Mouse (Mus musculus): ENCODE measurements around the gene Klf15. TPM values are rescaled to one million over a fixed set of nuclear protein-coding genes. Genes with fewer than 3 reads are reported as not detected.

The Klf15 gene
- total RNA-seq, 2 experiments from 2014 or later = 26.2 to 41.7 TPM

- DNase-seq = no peak
Measured at GRCm38 (mm10) chr6:90465028-90465640, 2.8 kb downstream of the Klf15 start.

GRCm38 (mm10) chr6:90466079-90466478 lies 3.7 kb downstream of the Klf15 start:
- no peak for DNase-seq

- no peak for DNase-seq
Measured at GRCm38 (mm10) chr6:90466847-90467410, 4.6 kb downstream of the Klf15 start.

GRCm38 (mm10) chr6:90468216-90468615 lies 5.8 kb downstream of the Klf15 start:
- DNase-seq = no peak

- no peak for DNase-seq
Measured at GRCm38 (mm10) chr6:90469041-90469440, 6.7 kb downstream of the Klf15 start.

GRCm38 (mm10) chr6:90470255-90470654 lies 7.9 kb downstream of the Klf15 start:
- no peak for DNase-seq

GRCm38 (mm10) chr6:90470947-90471541 lies 8.7 kb downstream of the Klf15 start:
- peak; percentile 74 to 76 for DNase-seq

GRCm38 (mm10) chr6:90472079-90472478 lies 9.7 kb downstream of the Klf15 start:
- no peak for DNase-seq

- no peak for DNase-seq
Measured at GRCm38 (mm10) chr6:90472697-90473096, 10.3 kb downstream of the Klf15 start.

- DNase-seq = no peak
Measured at GRCm38 (mm10) chr6:90473630-90474360, 11.4 kb downstream of the Klf15 start.

- DNase-seq = no peak
Measured at GRCm38 (mm10) chr6:90474361-90474750, 12.0 kb downstream of the Klf15 start.

GRCm38 (mm10) chr6:90475176-90475853 lies 12.9 kb downstream of the Klf15 start:
- DNase-seq = no peak

GRCm38 (mm10) chr6:90475854-90476212 lies 13.5 kb downstream of the Klf15 start:
- DNase-seq = no peak

- DNase-seq = no peak
Measured at GRCm38 (mm10) chr6:90476941-90477518, 14.7 kb downstream of the Klf15 start.

GRCm38 (mm10) chr6:90484249-90484648 lies 21.9 kb downstream of the Klf15 start:
- DNase-seq = no peak

GRCm38 (mm10) chr6:90484876-90485275 lies 22.5 kb downstream of the Klf15 start:
- no peak for DNase-seq

- no peak for DNase-seq
Measured at GRCm38 (mm10) chr6:90486176-90486921, 24.0 kb downstream of the Klf15 start, which contains the start of gene Aldh1l1. Gene Aldh1l1, plus strand, starts transcription at chr6:90486427.

GRCm38 (mm10) chr6:90487531-90487930 lies 25.2 kb downstream of the Klf15 start:
- DNase-seq = no peak

GRCm38 (mm10) chr6:90489532-90489931 lies 27.2 kb downstream of the Klf15 start:
- no peak for DNase-seq

GRCm38 (mm10) chr6:90490976-90491375 lies 28.6 kb downstream of the Klf15 start:
- peak in 1 of 2 experiments; percentile 30 for DNase-seq

- DNase-seq = no peak
Measured at GRCm38 (mm10) chr6:90491956-90492744, 29.8 kb downstream of the Klf15 start.

Measured in layer of hippocampus, postnatal 36 days (tissue).